Mouse (Mus musculus) embryonic facial prominence, embryonic 11.5 days (tissue): Measurements from ENCODE around the gene Polr3b. TPM values are rescaled to one million over a fixed set of nuclear protein-coding genes. Genes with fewer than 3 reads are reported as not detected.
A peak's percentile ranks its signal among the peaks of the same experiment; 100 is the strongest.

Experiments used
- ATAC-seq: fragments of 200-750 bp; cut with Nextera tagmentation; replicated peaks from 2 replicates; pipeline ENCODE4 v1.8.0; 2017; ENCODE audit warnings: low read depth; ENCODE audit not compliant: insufficient number of reproducible peaks, low FRiP score, low TSS enrichment
- DNase-seq: peaks from one replicate; pipeline ENCODE4 v3.0.0-alpha.2; 2015; ENCODE audit warnings: low spot score
- H3K27ac ChIP-seq: fragments of 300-500 bp; sonication (generic); replicated peaks from 2 replicates; pipeline ENCODE4 v1.5.1; 2014; ENCODE audit warnings: mild to moderate bottlenecking, low read depth, low read length, control low read depth
- H3K27me3 ChIP-seq: fragments of 300-500 bp; sonication (generic); 2 replicates; pipeline ENCODE4 v1.6.1; 2014; ENCODE audit warnings: mild to moderate bottlenecking, low read length, moderate library complexity, mixed read lengths; ENCODE audit not compliant: control insufficient read depth, insufficient read depth
- H3K36me3 ChIP-seq: fragments of 300-500 bp; sonication (generic); replicated peaks from 2 replicates; pipeline ENCODE4 v1.6.1; 2014; ENCODE audit warnings: low read depth, mild to moderate bottlenecking, low read length, moderate library complexity, mixed read lengths; ENCODE audit not compliant: control insufficient read depth, insufficient read depth
- H3K4me1 ChIP-seq: fragments of 300-500 bp; sonication (generic); 2 replicates; pipeline ENCODE4 v1.6.1; 2014; ENCODE audit warnings: low read length, mixed read lengths; ENCODE audit not compliant: control insufficient read depth, insufficient read depth
- H3K4me2 ChIP-seq: fragments of 300-500 bp; sonication (generic); 2 replicates; pipeline ENCODE4 v1.6.1; 2014; ENCODE audit warnings: low read depth, mild to moderate bottlenecking, control low read depth, low read length, moderate library complexity
- H3K4me3 ChIP-seq: fragments of 300-500 bp; sonication (generic); 2 replicates; pipeline ENCODE4 v1.5.1; 2014; ENCODE audit warnings: low read depth, low read length, control low read depth
- H3K9ac ChIP-seq: fragments of 300-500 bp; sonication (generic); replicated peaks from 2 replicates; pipeline ENCODE4 v1.6.1; 2014; ENCODE audit warnings: mild to moderate bottlenecking, control low read depth, low read length
- H3K9me3 ChIP-seq: fragments of 300-500 bp; sonication (generic); replicated peaks from 2 replicates; pipeline ENCODE4 v1.6.1; 2016; ENCODE audit warnings: mild to moderate bottlenecking, low read length, inconsistent platforms, mixed read lengths; ENCODE audit not compliant: control insufficient read depth
- WGBS: fragments of 180-500 bp; shearing (Covaris S2); extraction: QIAGEN DNeasy Blood & Tissue Kit; methylation state at CpG from one replicate; pipeline ENCODE4 v1.1.7; 2014; 5-methylcytosine and 5-hydroxymethylcytosine counted together
- polyA plus RNA-seq: library from polyadenylated mRNA; unstranded; fragments of >200 nt; fragmentation: Nextera tagmentation; extraction: Ambion mirVana; gene quantifications from 2 replicates; pipeline ENCODE4 v1.2.1, GENCODE M21; 2014

The Polr3b gene
- polyA plus RNA-seq, 1 experiment from 2014 or later = 19.6 TPM

DNA sequence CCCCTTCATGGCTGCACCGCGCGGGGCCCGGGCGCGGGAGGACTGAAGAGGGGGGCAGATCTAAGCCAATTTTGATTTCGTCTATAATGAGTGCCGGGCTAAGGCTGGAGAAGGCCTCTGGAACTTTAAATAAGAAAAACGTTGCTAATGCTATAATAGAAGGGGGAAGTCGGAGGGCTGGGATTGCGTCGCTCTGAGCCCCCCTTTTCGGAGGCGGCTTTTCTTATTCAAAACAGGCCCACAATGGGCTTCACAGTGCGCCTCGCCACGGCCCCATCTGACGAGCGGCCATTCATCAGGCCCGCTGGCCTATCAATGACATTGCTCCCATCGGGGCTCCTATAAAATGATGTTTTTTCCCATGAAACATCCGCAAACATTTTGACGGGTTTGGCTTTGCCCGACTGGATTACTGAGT, 133.7 kb downstream of the Polr3b start, which contains the start of gene Rfx4:
Gene Rfx4, plus strand, starts transcription at position 277 of the 418 bp plus-strand sequence.
- 0 out of 2 replicates have a peak, but pooled peaks have one; percentile 10 for ATAC-seq
- H3K4me3 ChIP-seq = peak within 1 kb of the TSS; percentile 32
- no peaks in the 10 kb centered on the region for H3K9me3 ChIP-seq
- H3K36me3 ChIP-seq = no peaks in the 10 kb centered on the region
- under 1% methylated on average over 24 of the region's 24 CpGs for WGBS
- peaks cover 4% of the 10 kb centered on the region for H3K4me1 ChIP-seq
- H3K9ac ChIP-seq = peak within 1 kb of the TSS; percentile 34
- peak within 1 kb of the TSS; percentile 67 for H3K4me2 ChIP-seq
- no peak within 1 kb of the TSS for H3K27ac ChIP-seq
- peak; percentile 71 for DNase-seq
- H3K27me3 ChIP-seq = peaks cover 61% of the 10 kb centered on the region

DNA sequence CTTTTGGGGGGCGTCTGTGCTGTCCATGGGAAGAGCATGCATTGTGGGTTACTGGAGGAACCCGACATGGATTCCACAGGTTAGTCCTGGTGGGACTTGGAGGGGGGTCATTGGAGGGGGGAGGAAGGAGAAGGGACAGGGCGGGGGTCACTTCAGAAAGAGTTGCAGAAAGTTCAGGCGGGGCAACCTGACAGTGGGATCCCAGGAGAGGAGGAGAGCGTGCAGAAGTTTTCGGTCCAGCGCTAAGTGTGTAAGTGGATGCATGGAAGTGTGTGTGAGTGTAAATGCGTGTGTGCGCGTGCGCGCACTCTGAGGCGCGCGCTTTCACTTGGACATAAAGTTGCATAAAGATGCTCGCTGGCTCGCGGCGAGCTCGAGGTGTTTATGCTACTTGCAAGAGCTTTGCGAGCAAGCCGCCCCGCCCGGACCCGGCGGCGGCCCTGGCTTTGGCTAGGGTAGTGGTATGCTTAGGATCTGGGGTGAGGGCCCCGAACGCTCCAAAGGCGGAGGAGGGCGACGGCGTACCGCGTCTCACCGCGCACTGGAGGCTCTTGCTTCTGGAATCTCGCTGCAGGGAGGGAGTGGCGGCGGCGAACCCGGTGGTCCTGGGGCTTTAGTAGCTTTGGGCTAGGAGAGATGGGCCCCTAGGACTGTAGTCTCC, 134.5 kb downstream of the Polr3b start:
- H3K4me1 ChIP-seq = peaks cover 4% of the 10 kb centered on the region
- under 1% methylated on average over 42 of the region's 42 CpGs for WGBS
- H3K9ac ChIP-seq = peak overlapping the region; percentile 34; the same call in 1 of the 2 replicates
- H3K4me3 ChIP-seq = peak overlapping the region; percentile 32
- H3K36me3 ChIP-seq = no peaks in the 10 kb centered on the region
- no peak overlapping the region for H3K27ac ChIP-seq
- H3K9me3 ChIP-seq = no peaks in the 10 kb centered on the region
- H3K27me3 ChIP-seq = peaks cover 65% of the 10 kb centered on the region
- peak overlapping the region; percentile 41 for H3K4me2 ChIP-seq
- ATAC-seq (no peak), DNase-seq (peak; percentile 64)

DNA sequence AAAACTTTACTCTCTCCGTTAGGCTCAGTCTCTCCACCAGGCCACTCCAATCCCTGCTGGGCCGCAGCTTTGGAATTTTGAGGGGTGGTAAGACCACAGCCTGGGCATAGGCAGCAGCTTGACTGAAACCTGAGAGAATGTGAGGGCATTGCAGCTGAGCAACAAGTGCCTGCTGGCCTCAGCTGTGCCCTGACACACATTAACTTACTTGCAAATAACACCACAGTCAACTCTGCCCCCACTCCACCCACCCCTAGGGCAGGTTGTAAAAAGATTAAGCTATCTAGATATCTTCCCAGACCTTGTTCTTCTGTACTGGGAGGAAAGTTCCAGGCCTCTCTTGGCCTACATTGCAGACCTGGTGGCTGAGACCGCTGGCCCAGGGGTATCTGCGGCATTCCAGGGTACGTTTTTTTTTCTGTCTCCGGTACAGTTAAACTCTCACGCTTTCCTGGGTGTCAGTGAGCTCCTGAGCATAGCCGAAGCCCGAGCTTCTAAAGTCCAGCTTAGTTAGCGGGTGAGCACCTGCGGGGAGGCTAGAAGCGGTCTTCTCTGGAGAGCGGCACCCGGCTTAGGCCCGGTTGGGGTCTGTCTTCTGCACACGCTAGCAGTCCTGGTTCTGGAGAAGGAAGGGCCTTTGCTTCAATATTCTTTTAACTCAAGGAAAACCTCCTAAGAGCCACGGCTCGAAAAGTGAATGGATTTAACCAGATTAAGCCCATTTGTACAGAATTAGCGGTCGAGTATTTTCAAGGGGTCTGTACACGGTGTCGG, 135.5 kb downstream of the Polr3b start:
- H3K27me3 ChIP-seq = peaks cover 68% of the 10 kb centered on the region
- H3K27ac ChIP-seq = no peak overlapping the region
- H3K4me2 ChIP-seq = no peak overlapping the region; the same call in 1 of the 2 replicates
- ATAC-seq (no peak), DNase-seq (peak; percentile 21)
- peaks cover 4% of the 10 kb centered on the region for H3K4me1 ChIP-seq
- WGBS = 2% methylated on average over 22 of the region's 22 CpGs
- H3K9ac ChIP-seq = no peak overlapping the region
- H3K9me3 ChIP-seq = no peaks in the 10 kb centered on the region
- H3K4me3 ChIP-seq = peak overlapping the region; percentile 18
- no peaks in the 10 kb centered on the region for H3K36me3 ChIP-seq

DNA sequence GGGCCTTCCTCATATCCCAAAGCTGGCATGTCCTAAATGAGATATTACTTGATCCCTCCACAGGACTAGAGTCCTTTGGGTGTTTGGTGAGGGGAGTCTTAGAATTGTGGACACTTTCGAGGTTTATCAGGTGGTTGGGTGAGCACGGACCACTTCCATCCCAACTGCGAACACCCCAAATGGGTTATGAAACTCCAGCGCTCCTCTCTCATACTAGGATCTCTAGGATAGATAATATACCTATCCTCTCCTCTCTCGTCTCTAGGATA, 136.0 kb downstream of the Polr3b start:
- H3K4me1 ChIP-seq = peaks cover 4% of the 10 kb centered on the region
- WGBS = 4% methylated on average over 5 of the region's 5 CpGs

DNA sequence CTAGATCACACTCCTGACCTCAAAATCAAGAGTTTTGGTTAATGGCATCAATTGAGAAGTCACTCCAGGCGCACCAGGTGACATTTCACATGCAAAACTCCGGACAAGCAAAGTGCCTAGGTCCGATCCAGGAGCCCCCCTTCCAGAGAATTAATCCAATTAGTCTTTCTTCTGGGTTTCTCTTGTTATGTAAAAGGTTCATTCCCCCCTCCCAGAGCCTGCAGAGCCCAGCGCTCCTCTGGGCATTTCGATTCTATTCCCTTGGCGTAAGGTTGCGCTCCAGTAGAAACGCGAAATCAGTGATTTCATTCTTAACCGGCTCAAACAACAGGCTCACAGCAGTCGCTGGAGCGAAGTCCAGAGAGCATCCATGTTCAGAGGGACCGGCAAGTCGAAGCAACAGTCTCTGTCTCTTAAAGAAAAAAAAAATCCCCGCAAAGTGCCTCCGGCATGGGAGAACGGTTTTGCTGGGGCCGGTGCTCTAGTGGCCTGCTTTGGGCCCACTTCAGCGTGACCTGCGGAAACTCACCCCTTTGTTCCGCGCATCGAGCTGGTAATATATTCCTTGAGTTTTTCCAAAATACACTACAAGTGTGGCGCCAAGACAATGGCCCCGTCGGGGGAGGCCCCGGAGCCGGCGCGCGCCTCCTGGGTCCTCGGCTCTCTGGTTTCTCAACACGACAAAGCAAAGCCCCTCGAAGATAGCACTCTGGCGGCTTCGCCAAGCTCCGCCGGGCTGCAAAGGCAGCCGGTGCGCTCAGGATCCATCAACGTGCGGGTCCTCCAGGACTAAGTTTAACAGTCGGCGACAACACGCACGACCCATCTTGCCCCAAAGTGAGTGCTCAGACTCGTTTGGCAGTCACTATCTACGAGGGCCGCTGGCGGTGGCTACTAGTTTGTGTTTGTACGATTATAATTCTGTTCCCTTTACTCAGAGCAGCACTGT, 136.7 kb downstream of the Polr3b start:
- peaks cover 4% of the 10 kb centered on the region for H3K4me1 ChIP-seq
- WGBS = under 1% methylated on average over 51 of the region's 51 CpGs
- no peaks in the 10 kb centered on the region for H3K9me3 ChIP-seq
- peak; percentile 49 for DNase-seq
- no peak overlapping the region for H3K4me3 ChIP-seq
- ATAC-seq = no peak
- 0 out of 2 replicates have a peak overlapping the region, but pooled peaks have one; percentile 29 for H3K9ac ChIP-seq
- H3K4me2 ChIP-seq = peak overlapping the region; percentile 5; the same call in 1 of the 2 replicates
- H3K27ac ChIP-seq = no peak overlapping the region
- H3K27me3 ChIP-seq = peaks cover 61% of the 10 kb centered on the region
- H3K36me3 ChIP-seq = no peaks in the 10 kb centered on the region

More for the DNA sequence above, 136.0 kb downstream of the Polr3b start:
- no peak for ATAC-seq
- Histone ChIP-seq H3K4me3 (no peak overlapping the region), H3K27ac (no peak overlapping the region), H3K36me3 (no peaks in the 10 kb centered on the region), H3K4me2 (no peak overlapping the region), H3K27me3 (peaks cover 64% of the 10 kb centered on the region), H3K9me3 (no peaks in the 10 kb centered on the region), H3K9ac (no peak overlapping the region)
- peak; percentile 26 for DNase-seq

DNA sequence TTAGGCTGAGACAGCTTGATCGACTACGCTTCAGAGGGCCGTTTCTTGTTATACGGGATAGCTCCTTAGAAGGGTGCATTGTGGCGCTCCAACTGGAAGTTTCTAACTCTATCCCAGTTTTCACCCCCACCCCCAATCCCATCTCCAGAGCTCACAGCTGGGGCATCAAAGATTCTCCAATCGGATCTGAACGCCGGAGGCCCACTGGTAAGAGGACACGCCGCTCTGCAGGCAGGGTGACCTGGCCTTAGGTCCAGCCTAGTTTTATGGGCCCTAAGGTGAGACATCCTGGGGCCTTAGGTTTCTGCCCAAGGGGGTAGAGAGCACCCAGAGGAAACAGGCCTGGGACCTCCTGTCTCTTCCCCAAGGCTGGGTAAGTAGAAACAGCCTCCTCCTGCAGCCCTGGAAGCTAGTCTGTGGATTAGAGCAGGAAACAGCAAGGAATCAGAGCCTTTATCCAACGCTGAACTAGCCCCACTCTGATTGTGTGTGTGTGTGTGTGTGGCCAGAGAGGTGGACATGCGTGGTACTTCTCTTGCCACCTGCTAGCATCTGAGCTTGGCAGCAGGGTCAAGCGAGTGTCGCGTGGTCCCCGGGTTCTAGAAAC, 137.5 kb downstream of the Polr3b start:
- peaks cover 53% of the 10 kb centered on the region for H3K27me3 ChIP-seq
- ATAC-seq = no peak
- peak; percentile 30 for DNase-seq
- peak overlapping the region; percentile 29 for H3K4me3 ChIP-seq
- H3K9ac ChIP-seq = peak overlapping the region; percentile 53
- no peak overlapping the region for H3K27ac ChIP-seq
- 2% methylated on average over 16 of the region's 16 CpGs for WGBS
- H3K9me3 ChIP-seq = no peaks in the 10 kb centered on the region
- H3K4me2 ChIP-seq = peak overlapping the region; percentile 73
- H3K4me1 ChIP-seq = peaks cover 4% of the 10 kb centered on the region
- no peaks in the 10 kb centered on the region for H3K36me3 ChIP-seq
